In genomic region chr1:36134584-36134983, GRCm38 (mm10) we compare ENCODE assay signal across 9 mouse cellular contexts.
A peak's percentile ranks its signal among the peaks of the same experiment; 100 is the strongest.
DNase-seq lines count a peak whose midpoint lies in the region; ATAC-seq and TF ChIP-seq lines count a peak whose summit lies in the region.
"Had no signal": no experiment of that assay in that cellular context is flagged by ENCODE, and none has a peak within 500 bp of the region (broad histone marks: within the 10 kb centered on the region; RNA-seq: fewer than 3 reads in every experiment).

No protein-coding gene starts in this region.

- no peak overlapping the region for H3K4me2 ChIP-seq in midbrain, postnatal 0 days (ENCODE audit: low read depth, low read length, poor library complexity, severe bottlenecking)

- no peak for ATAC-seq in cerebellum, adult (ENCODE audit: insufficient number of reproducible peaks, low FRiP score, low TSS enrichment)
- no peak for ATAC-seq in midbrain, postnatal 0 days (ENCODE audit: low FRiP score)

- no peaks in the 10 kb centered on the region for H3K27me3 ChIP-seq in limb, embryonic 10.5 days (ENCODE audit: low read depth, poor library complexity, severe bottlenecking)
- no peaks in the 10 kb centered on the region for H3K27me3 ChIP-seq in midbrain, postnatal 0 days (ENCODE audit: insufficient read depth, low read length)

- TF ChIP-seq CTCF in midbrain, postnatal 0 days (IDR thresholded peaks at IDR 0.05), result peak; percentile 84

- no peaks in the 10 kb centered on the region for H3K9me3 ChIP-seq in limb, embryonic 10.5 days (replicated peaks)
- no peaks in the 10 kb centered on the region for H3K9me3 ChIP-seq in midbrain, postnatal 0 days (ENCODE audit: low read length)
- H3K9me3 ChIP-seq: megakaryocyte, embryonic 14.5 days had no signal

- H3K27ac ChIP-seq in limb, embryonic 10.5 days, result no peak overlapping the region
- H3K27ac ChIP-seq in midbrain, postnatal 0 days (ENCODE audit: low read depth, low read length), result no peak overlapping the region

- WGBS in limb, embryonic 10.5 days, result 3% methylated on average over 3 of the region's 3 CpGs
- 2% methylated on average over 3 of the region's 3 CpGs for WGBS in midbrain, postnatal 0 days

- no peaks in the 10 kb centered on the region for H3K36me3 ChIP-seq in limb, embryonic 10.5 days
- H3K36me3 ChIP-seq in midbrain, postnatal 0 days (ENCODE audit: insufficient read depth, low read length), result no peaks in the 10 kb centered on the region

- DNase-seq in cerebellum, adult 11 months, result peak; percentile 61
- DNase-seq in cerebellum, adult 9-10 months, result peak; percentile 72
- peak; percentile 72 to 85 for DNase-seq in frontal cortex, postnatal 36 days (ENCODE audit: low spot score in 2 of 2)
- DNase-seq in kidney, adult 18-20 months, result peak; percentile 88
- peak; percentile 85 for DNase-seq in limb, embryonic 10.5 days (ENCODE audit: low spot score)
- DNase-seq in midbrain, postnatal 0 days (ENCODE audit: low spot score), result peak; percentile 67
- DNase-seq in spleen, postnatal 36 days (ENCODE audit: low spot score in 2 of 2), result peak; percentile 67 to 81

- H3K9ac ChIP-seq in midbrain, postnatal 0 days (replicated peaks; ENCODE audit: low read length, poor library complexity, severe bottlenecking), result no peak overlapping the region

- H3K4me3 ChIP-seq in limb, embryonic 10.5 days, result no peak overlapping the region
- H3K4me3 ChIP-seq in midbrain, postnatal 0 days (ENCODE audit: low read depth, low read length), result no peak overlapping the region
- H3K4me3 ChIP-seq: megakaryocyte, embryonic 14.5 days had no signal

- peaks cover 16% of the 10 kb centered on the region; the same call in 1 of the 2 replicates for H3K4me1 ChIP-seq in limb, embryonic 10.5 days
- H3K4me1 ChIP-seq in midbrain, postnatal 0 days (ENCODE audit: insufficient read depth, low read length), result no peaks in the 10 kb centered on the region; the same call in 1 of the 2 replicates
